Mouse (Mus musculus) lung, postnatal 0 days (tissue): ENCODE measurements at regions not wholly inside any gene's neighbourhood (a gene's known extent, or its start where the extent isn't known, plus 50 kb on each side); places are given as distances from the start of the nearest gene placed in this dataset.

Experiments
- CTCF ChIP-seq: IDR thresholded peaks from 2 replicates; pipeline ENCODE4 v1.5.1; 2016; ENCODE audit warnings: antibody characterized with exemption, mild to moderate bottlenecking
- EP300 ChIP-seq: IDR thresholded peaks from 2 replicates; pipeline ENCODE4 v1.6.1; 2016; ENCODE audit warnings: antibody characterized with exemption, mild to moderate bottlenecking, control low read depth

DNA sequence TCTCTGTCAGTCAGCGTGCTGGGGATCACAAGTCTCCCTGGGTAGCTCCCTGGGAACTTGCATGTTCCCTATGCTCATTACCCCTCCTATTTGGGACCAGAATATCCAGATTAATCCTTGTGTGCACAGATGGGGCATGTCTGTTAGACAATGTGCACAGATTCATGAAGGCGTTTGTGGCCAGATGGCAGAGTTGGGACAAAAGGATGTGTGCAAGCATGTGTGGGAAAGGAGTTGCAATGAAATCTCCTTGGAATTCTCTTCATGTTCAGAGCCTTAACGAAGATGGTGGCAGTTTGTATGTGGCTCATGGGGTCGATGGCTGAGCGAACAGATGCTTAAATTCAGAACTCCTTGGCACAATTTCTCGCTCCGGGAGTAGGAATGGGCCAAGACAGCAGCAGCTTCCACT is 319.6 kb downstream of the Ipmk start:
- no peak for TF ChIP-seq CTCF
- TF ChIP-seq EP300 = no peak
